Mouse (Mus musculus) kidney, embryonic 15.5 days (tissue): Measurements from ENCODE around the gene Gm3182. TPM values are rescaled to one million over a fixed set of nuclear protein-coding genes. Genes with fewer than 3 reads are reported as not detected.
"Not testable (repeated sequence)": the region's sequence is repeated elsewhere in the genome, so short reads cannot be mapped to it uniquely, and the experiment has no call there.

Experiments
- ATAC-seq: fragments of 200-750 bp; cut with Nextera tagmentation; replicated peaks from 2 replicates; pipeline ENCODE4 v1.8.0; 2017; ENCODE audit warnings: moderate TSS enrichment; ENCODE audit not compliant: low FRiP score
- H3K27ac ChIP-seq: fragments of 300-500 bp; sonication (generic); 2 replicates; pipeline ENCODE4 v1.5.1; 2015; ENCODE audit warnings: mild to moderate bottlenecking, inconsistent platforms
- H3K27me3 ChIP-seq: fragments of 300-500 bp; sonication (generic); 2 replicates; pipeline ENCODE4 v1.6.1; 2015; ENCODE audit warnings: inconsistent platforms
- H3K36me3 ChIP-seq: fragments of 300-500 bp; sonication (generic); 2 replicates; pipeline ENCODE4 v1.6.1; 2015; ENCODE audit warnings: inconsistent platforms
- H3K4me1 ChIP-seq: fragments of 300-500 bp; sonication (generic); 2 replicates; pipeline ENCODE4 v1.6.1; 2015; ENCODE audit warnings: inconsistent platforms
- H3K4me2 ChIP-seq: fragments of 300-500 bp; sonication (generic); 2 replicates; pipeline ENCODE4 v1.6.1; 2015; ENCODE audit warnings: moderate library complexity, mild to moderate bottlenecking, inconsistent platforms
- H3K4me3 ChIP-seq: fragments of 300-500 bp; sonication (generic); replicated peaks from 2 replicates; pipeline ENCODE4 v1.5.1; 2015; ENCODE audit warnings: mild to moderate bottlenecking, inconsistent platforms
- H3K9ac ChIP-seq: fragments of 300-500 bp; sonication (generic); 2 replicates; pipeline ENCODE4 v1.6.1; 2015; ENCODE audit warnings: mild to moderate bottlenecking, inconsistent platforms
- H3K9me3 ChIP-seq: fragments of 300-500 bp; sonication (generic); replicated peaks from 2 replicates; pipeline ENCODE4 v1.6.1; 2016; ENCODE audit warnings: inconsistent platforms
- WGBS: fragments of 180-500 bp; shearing (Covaris S2); methylation state at CpG from one replicate; pipeline ENCODE4 v1.1.7; 2015; ENCODE audit warnings: mixed read lengths; 5-methylcytosine and 5-hydroxymethylcytosine counted together
- polyA plus RNA-seq: library from polyadenylated mRNA; unstranded; fragments of >200 nt; fragmentation: Nextera tagmentation; extraction: Ambion mirVana; gene quantifications from 2 replicates; pipeline ENCODE4 v1.2.1, GENCODE M21; 2015

Gene Gm3182
- not detected in 2 replicates for polyA plus RNA-seq

GRCm38 (mm10) chr14:4481445-4481844 is at the start of gene Gm3182:
TSS of gene Gm3182 (plus strand) at chr14:4481745.
- not testable (repeated sequence) for H3K9me3 ChIP-seq, ATAC-seq, H3K4me2 ChIP-seq, H3K36me3 ChIP-seq, H3K9ac ChIP-seq, H3K4me1 ChIP-seq, H3K27me3 ChIP-seq, H3K4me3 ChIP-seq, H3K27ac ChIP-seq
- 70% methylated on average over 1 of the region's 2 CpGs for WGBS

GRCm38 (mm10) chr14:4499425-4499824 is 17.9 kb downstream of the Gm3182 start:
- not testable (repeated sequence) for H3K9me3 ChIP-seq, ATAC-seq, H3K9ac ChIP-seq, H3K27ac ChIP-seq, H3K27me3 ChIP-seq, H3K36me3 ChIP-seq, H3K4me1 ChIP-seq
- peak overlapping the region; percentile 56 for H3K4me2 ChIP-seq
- peak overlapping the region; percentile 27 for H3K4me3 ChIP-seq
- WGBS: 1% methylated on average over 16 of the region's 25 CpGs

Other genes starting within 250 kb of the Gm3182 start
- gene Gm3138, start 232.1 kb upstream of the Gm3182 start, polyA plus RNA-seq: not detected in 2 replicates
- not detected in 2 replicates for gene Gm3149, start 164.5 kb upstream of the Gm3182 start, polyA plus RNA-seq
- gene 2610042L04Rik, start 147.0 kb upstream of the Gm3182 start, polyA plus RNA-seq: 0.10 TPM in 1 of 2 replicates, not detected in the other
- not detected in 2 replicates for gene Gm3159, start 84.2 kb upstream of the Gm3182 start, polyA plus RNA-seq
- gene Gm3164, start 66.3 kb upstream of the Gm3182 start, polyA plus RNA-seq: 0.17 and 0.19 TPM in 2 replicates
- not detected in 2 replicates for gene Gm3173, start 50.8 kb upstream of the Gm3182 start, polyA plus RNA-seq
- not detected in 2 replicates for gene Gm3047, start 73.7 kb downstream of the Gm3182 start, polyA plus RNA-seq
- not detected in 2 replicates for gene Gm8159, start 150.6 kb downstream of the Gm3182 start, polyA plus RNA-seq
- 0.17 TPM in 1 of 2 replicates, not detected in the other for gene Gm3239, start 182.4 kb downstream of the Gm3182 start, polyA plus RNA-seq
- not detected in 2 replicates for gene Gm7876, start 227.5 kb downstream of the Gm3182 start, polyA plus RNA-seq
- 0.08 and 0.25 TPM in 2 replicates for gene Gm3252, start 245.0 kb downstream of the Gm3182 start, polyA plus RNA-seq